Mouse (Mus musculus) CD8-positive naive resting alpha-beta T cell, adult 2 months (primary cell): ENCODE data around the gene Errfi1.
"Not testable (repeated sequence)": the region's sequence is repeated elsewhere in the genome, so short reads cannot be mapped to it uniquely, and the experiment has no call there.

ENCODE experiments used
- DNase-seq, 2 experiments: peaks; one replicate each; pipeline ENCODE4 v3.0.0; 2022; ENCODE audit warnings: low read depth in 2 of 2, low spot score in 2 of 2

Gene Errfi1

DNA sequence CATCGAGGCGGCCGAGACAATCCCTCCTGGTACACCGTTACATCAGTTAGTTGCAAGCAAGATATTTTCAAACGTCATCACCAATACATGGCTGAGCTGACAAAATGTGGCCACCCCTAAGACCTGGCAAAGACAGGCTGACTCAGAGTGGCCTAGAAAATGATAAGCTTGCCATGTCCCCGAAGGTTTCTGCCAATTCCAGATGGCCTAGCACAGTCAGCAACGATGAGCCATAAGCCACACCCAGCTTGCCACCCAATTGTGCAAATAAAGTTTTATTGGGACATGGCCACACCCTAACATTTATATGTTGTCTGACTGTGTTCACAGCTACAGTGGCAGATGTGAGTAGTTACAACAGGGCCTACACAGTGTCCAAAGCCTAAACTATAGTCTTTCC lies 10.5 kb upstream of the Errfi1 start:
- no peak for DNase-seq

DNA sequence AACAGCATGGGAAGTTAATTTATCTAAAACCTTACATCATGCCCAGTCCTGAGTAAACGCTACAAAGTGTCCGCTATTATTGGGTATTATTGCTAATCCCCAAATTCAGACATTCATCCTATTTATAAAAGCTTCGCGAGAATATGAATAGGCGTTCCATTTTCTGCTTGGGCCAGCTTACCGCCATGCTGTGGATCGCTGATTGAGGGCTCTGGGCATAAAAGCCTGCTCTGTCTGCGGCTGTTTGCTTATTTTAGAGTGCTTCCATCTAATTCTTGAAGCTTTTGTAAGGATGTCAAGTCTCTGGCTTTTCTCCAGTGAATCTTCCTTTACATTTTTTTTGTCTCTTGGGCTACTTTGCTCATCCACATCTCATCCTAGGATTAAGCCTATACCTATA lies 7.4 kb upstream of the Errfi1 start:
- DNase-seq = no peak

DNA sequence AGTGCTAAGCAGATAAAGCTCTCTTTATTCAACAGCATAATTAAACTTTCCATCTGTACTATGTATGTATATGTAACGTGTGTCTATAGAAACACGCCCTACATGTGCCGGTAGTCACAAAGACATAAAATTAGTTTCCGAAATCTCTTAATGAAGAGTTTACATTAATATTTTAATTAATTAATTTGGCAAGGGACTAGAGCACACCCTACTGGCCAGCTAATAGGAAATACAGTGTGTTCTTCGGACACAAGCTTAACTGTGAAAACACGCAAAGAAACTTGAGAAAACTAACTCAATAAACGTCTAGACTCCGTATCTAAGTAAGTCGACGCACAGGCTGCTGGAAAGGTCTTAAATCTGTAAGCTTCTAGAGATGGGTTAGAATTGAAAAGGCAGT lies 3.8 kb upstream of the Errfi1 start:
- no peak for DNase-seq

DNA sequence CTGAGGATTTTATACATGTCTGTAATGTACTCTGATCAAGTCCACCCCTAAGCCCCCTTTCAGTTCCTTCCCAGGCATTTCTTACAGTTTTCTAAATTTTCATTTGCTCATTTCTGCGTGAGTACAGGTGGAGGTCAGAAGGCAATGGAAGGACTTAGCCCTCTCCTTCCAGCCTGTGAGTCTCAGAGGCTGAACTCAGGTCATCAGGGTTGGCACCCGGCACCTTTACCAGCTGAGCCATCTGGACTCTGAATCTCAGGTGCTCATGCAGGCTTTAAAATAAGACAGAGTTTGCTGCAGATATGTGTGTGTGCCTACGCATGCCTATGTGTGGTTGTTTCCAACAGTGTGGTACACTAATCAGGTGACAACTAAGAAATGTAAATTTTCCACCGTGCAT lies 2.8 kb upstream of the Errfi1 start:
- no peak for DNase-seq

DNA sequence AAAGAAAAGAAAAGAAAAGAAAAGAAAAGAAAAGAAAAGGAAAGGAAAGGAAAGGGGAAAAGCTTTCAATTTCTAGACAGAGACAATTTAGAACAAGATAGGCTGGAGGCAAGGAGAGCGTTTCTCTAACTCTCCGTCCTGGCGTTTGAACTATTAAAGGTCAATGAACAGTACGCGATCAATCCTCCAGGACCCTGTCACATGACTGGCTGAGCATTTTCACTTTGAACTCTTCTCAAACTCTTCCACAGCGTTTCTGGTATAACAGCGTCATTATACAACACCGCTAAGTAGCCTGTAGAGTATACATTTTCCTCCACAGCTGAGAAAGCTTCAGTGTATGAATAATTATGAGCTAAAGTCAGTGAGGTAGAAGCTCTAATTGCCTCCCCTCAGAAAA lies 1.7 kb upstream of the Errfi1 start:
- DNase-seq = no peak

DNA sequence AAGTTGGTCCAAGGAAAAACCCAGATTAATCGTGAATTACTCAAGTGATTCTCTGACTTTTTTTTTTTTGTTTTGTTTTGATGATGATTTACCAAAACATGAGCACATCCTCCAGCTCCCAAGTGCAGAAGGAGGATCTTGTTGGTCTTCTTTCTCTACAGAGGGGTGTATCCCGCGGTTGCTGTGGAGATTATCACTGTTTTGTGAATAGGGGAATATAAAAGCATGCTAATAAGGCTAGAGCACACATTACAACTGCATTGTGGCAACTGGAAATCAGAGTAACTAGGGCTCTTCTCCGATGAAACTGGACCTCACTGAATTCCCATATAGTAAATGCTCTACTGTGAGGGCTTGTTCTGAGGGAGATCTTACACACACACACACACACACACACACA lies 1.2 kb upstream of the Errfi1 start:
- no peak for DNase-seq

DNA sequence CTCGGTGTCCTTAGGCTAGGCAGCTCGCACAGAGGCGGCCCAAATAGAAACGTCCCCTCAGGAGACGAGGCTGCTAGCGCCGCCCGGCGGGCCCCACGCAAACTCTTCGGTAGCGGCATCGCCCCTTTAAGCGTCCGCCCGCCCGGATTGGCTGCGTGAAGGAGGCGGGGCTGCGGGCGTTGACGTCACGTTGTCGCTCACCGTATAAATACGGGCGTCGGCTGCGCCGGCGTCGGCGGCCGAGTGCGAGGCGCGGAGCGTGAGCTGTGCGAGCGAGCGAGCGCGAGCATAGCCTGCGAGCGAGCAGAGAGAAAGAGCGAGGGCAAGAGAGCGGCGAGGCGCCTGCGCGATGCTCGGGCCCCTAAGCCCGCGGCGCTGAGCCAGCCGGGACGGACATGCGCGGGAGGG lies 1.1 kb downstream of the Errfi1 start:
- DNase-seq = peak; percentile 98

DNA sequence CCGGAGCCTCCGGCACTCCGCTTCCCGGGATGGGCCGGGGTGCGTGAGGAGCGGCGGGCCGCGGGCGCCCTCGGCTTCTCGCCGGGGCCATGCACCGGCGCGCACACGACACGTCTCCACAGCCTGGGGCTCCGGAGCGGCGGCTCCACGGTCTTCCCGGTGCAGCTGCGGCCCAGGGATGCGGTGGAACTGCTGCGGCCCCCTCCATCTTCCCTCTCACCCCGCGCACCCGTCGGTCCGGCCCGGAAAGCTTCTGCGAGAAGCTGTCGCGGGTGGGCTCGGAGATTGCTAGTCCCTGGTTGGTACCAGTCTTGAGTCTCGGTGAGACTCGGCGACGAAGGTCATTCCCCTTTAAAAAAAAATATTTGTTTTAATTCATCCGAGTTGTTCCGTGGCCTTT lies 1.6 kb downstream of the Errfi1 start:
- DNase-seq = no peak

DNA sequence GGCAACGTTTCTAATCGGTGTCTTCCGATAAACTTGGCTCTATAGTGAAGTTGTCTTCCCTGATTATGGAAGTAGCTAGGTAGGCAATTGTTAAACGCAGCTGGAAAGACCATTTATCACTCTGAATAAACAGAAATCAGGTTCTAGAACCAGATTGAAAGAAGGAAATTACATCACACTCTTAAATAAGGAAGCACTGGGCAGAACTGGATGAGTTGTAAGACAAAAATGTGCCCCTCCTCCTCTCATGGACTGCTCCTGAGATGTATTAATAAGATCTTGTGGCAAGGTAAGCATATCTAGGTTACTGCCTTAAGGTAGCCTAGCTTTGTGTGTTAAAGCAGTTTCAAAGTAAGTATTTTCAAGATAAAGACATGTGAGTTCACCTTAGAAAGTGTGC lies 6.8 kb downstream of the Errfi1 start:
- no peak for DNase-seq

DNA sequence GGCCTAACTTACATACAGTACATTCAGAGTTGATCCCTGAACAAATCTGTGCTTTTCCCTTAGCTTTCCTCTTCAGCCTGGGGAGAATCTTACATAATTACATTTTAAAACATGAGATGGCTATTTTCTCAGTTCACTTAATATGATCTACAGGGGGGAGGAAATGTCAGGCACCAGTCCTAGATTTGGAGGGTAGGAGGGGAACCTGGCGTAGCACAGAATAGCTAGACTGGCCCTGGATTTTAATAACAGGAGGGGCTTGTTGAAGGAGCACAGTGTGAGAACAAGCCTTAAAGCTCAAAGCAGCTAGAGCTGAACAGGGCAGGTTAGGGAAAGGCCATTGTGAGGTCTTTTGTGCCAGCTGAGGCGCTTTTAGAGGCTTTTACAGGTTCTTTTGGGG lies 7.4 kb downstream of the Errfi1 start:
- DNase-seq = no peak

DNA sequence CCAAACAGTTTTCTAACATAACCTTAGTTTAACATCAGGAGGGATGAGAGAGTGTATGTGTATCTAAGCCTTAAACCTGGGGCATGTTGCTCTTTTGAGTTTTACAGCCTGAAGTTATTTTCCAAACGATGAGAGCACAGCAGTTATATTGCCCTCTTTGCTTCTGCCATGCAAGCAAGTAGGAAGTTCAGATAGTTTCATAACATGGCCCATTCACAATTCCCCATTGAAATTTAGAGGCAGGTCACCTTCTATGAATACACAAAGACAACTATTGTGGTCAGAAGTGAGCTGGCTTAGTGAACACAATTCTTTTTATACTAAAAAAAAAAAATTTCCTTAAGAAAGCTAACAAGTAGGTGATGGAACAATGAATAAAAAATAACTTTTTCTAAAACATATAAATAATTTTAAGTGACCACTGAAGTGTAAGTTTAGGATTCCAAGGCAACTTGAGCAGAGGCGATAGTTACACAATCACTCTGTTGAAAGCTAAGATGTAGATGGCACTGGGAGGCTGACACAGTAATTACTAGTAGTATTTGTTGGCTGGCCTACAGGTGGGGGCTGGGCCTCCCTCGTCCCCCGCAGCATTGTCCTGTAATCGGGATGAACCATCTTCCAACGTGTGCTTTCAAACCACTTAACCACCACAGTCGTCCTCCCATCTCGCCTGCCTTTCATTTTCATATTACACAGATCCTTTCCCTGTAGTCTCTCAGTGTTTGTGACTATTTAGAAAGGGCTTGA lies 9.1 kb downstream of the Errfi1 start:
- no peak for DNase-seq

DNA sequence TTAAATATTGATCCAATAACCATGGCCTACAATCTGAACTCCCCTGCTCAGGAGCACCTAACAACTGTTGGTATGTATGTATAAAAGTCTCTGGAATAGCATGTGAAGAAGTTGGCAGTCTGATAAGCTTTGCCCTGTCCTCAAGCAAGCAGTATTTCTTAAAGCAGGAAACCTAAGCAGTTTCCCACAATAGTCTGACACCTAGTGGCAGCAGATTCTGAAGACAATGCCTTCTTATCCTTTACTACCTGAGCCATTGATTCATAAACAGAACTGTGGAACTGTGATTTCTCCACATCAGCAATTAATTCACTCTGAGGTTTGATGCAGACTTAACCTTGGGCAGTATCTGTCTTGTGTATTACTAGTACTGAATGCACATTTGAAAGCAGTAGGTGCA lies 11.7 kb downstream of the Errfi1 start:
- DNase-seq = peak in 1 of 2 experiments; percentile 19

DNA sequence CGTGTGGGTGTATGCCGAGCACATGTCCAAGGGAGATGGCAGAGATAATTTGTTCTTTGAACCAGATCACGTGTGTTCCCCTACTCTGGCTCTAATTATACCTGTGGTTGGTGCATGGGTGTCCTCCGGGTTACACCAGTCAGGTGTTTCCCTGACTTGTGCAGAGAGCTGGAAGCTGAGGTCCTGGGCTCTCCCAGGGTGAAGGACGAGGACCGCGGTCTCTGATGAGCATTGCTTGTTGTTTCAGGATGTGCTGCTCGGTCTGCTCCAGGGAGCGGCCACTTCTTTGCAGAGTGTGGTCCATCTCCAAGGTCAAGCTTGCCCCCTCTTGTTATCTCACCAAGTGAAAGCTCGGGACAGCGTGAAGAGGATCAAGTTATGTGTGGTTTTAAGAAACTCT lies 12.3 kb downstream of the Errfi1 start:
- no peak for DNase-seq

DNA sequence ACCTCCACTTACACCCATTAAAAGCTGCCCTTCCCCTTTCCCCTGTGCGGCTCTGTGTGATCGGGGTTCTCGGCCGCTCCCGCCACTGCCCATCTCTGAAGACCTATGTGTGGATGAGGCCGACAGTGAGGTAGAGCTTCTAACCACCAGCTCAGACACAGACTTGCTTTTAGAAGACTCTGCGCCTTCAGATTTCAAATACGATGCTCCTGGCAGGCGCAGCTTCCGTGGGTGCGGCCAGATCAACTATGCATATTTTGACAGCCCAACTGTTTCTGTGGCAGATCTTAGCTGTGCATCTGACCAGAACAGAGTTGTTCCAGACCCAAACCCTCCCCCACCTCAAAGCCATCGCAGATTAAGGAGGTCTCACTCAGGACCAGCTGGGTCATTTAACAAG lies 12.8 kb downstream of the Errfi1 start:
- no peak for DNase-seq

DNA sequence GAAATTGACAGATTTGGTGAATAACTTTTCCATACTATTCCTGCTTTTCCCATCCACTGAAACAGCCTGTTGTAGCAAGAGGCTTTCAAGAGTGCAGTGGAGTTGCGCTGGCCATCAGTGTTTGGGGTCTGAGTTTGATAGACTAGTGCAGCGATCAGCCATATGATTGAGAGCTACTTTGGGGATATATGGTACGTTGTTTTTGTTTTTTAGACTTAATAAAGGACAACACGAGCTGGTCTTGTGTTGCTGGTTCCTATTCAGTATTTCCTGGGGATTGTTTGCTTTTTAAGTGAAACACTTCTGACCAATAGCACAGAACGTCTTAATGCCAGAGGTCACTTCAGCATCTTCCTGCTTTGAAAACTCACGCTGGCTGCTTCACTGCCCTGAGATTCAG lies 14.4 kb downstream of the Errfi1 start:
- no peak for DNase-seq

DNA sequence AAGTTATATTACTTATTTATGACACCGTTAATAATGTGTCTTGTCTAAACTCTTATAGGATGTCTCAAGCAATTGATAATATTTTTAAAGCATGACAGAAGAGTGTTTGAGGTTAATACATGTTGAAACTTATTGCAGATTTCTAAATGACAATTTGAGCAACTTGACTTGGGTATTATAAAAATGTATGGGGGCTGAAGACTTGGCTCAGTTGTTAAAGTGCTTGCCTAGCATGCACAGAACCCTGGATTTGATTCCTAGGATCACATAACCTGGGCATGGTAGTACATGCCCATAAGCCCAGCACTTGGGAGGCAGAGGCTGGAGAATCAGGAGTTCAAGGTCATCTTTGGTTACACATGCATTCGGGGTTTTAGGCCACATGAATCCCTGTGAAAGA lies 15.1 kb downstream of the Errfi1 start:
- no peak for DNase-seq

DNA sequence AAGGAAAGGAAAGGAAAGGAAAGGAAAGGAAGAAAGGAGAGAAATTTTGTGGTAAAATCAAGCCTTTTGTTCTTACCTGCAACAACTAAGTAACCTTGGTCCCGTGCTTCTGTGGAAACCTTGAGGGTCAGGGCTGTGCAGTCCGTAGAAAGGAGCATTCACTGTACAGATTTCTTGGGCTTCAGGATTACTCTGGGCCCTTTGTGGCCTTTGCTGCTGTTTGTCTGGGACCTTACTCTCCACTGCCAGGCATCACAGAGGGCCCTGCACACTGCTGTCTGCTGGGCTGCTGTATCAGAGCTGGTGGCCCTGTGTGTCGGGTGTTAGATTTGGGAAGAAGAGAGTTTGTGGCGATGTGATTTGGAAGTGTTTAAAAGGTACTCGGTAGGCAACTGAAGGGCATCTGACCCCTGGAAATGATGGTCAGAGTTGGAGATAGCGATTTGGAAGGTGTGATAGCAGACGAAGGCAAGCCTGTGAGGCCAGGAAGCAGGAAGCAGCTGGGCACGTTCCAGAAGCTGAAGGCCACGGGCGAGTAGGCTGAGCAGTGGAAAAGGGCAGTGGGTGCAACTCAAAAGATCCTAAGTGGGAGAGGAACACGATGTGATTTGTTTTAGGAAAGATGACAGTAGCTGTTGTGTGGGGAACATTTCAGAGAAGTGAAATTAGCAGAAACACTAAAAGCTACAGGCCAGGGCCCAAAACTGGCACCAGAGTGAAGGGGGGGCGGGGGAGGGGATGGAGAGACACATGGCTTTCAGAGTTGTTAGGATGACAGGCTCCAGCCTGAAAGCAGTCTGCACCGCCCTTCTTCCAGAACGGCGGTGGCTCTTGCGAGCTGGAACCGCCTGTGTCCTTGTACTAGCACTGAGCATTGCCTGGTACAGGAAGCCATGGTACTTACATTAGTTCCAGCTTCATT lies 15.8 kb downstream of the Errfi1 start:
- no peak for DNase-seq

DNA sequence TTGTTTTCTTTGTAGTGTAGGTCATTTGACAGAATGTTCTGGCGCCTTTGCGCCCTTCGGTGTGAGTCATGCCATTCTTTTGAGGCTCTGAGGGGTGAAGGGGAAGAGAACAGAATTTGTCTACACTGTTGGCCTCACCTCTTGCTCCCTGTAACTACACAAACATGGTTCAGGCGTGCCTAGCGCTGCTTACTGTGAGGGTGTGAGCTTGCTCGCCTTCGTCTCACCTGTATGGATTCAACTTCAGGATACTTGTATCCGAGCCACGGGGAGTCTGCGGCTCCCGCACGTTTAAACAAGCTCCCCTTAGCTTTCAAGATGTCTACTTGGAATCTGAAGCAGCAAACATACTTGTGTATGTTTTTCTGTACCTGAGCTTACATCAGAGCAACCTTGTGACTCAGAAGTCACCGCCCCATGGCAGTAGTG lies 17.3 kb downstream of the Errfi1 start:
- no peak for DNase-seq

DNA sequence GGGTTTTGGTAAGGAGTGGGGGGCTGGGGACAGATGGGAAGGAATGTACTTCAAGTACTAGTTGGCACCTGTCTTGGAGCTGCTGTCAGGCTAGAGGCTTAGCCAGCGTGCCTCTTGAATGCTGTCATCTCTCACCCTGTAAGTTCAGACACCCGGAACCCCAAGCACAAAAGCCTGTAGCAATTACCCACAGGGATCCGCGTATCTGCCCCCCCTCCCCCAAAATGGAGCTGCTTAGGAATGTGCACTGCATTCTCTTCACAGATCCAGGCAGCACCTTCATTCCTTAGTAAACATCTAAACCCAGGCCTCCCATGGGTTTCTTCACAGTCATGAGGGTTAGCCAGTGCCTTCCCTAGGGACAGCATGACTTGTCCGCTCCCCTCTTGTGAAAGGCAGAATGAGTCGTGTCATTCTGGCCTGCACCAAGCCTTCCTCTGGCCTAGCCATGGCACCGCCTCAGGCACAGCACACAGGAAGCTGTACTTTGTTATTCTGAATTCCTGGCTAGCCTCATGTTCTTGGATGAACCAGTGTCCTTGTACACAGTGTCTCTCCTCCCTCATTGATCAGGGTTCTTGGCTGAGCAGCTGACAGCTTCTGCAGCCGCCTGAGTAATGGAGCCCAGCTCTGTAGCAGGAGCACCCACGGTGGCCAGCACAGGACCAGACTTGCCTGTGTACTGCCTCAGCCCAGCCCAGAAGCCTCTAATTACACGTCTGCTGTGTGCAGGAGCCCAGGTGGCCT lies 17.8 kb downstream of the Errfi1 start:
- DNase-seq = no peak

DNA sequence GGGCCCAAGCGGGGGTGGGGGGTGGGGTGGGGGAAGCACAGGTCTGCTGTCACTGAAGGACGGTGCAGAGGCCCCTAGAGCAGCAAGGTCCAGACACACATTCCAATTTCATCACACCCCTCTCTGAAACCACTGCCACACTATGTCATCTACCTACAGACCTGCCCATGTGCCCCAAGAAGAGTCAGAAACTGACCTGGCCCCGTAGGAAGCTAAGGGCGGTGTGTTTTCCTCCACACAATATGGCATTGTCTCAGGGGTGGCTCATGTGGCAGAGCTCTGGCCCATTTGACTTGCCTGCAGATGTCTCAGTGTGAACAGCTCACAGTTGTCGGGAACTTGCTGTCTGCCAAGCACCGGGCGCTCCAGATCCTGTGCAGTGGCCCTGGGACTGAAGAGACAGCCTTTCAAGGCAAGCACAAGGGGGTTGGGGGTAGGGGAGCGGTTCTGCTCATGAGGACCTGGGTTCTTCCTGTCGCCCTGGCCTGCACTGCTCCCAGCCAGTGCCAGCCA lies 18.5 kb downstream of the Errfi1 start:
- no peak for DNase-seq

DNA sequence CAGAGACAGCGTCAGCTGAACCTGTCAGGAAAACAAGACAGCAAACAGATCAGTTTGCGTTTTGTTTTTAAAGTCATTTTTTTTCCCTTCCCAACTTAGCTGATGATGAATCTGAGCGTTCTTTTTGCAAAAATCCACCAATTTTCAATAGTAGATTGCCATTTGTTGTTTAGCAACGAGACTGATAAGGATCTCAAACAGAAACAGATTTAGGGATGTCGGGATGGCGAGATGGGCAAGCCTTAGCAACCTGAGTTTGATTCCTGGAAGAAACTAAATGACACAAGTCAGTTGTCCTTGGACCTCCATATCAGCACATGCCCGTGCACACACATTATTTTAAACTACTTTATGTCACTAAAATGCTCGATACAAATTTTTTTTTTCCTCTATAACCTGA lies 19.0 kb downstream of the Errfi1 start:
- DNase-seq = no peak

DNA sequence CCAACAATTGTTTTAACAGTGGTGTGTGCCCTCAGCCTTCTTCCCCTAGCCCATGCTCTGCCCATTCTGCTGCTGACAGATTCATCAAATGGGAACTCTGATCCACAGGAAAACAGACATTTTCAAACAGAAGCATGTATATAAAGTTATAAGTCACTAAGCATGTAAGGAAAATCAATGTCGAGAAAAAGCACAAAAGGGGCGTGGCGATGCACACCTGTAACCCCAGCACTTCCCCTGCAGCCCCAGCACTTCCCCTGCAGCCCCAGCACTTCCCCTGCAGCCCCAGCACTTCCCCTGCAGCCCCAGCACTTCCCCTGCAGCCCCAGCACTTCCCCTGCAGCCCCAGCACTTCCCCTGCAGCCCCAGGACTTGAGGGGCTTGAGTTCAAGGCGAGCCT lies 20.7 kb downstream of the Errfi1 start:
- DNase-seq = not testable (repeated sequence)
